Mouse (Mus musculus) lung, adult 2 months (tissue): ENCODE data around the gene Tas2r109.

Experiments used
- CTCF ChIP-seq: fragments of 200-500 bp; IDR thresholded peaks from 2 replicates; pipeline ENCODE4 v1.5.1; 2011; ENCODE audit warnings: mild to moderate bottlenecking, low read length, control low read depth; ENCODE audit not compliant: insufficient read depth
- POLR2A ChIP-seq: fragments of 200-500 bp; IDR thresholded peaks from 2 replicates; pipeline ENCODE4 v1.6.1; 2011; ENCODE audit warnings: low read depth, mild to moderate bottlenecking, control low read depth, low read length, borderline replicate concordance; ENCODE audit errors: extremely low read depth

DNA sequence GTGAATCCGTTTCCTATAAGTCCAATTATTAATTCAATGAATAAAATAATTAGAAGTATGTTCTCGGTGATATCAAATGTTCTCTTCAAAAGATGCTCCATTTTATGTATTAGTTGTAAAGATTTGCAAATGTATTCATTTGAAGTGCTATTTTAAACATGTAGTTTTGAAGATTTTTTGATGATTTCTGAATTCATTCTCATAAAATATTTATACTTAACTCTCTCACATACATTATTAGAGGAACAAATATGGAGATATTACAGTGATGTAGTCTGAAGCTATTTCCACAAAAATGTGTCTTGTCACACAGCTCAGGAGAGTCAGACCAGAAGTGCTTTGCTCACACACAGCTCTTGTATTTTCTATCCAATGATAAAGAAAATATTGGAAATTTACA lies at the start of gene Tas2r109:
- TF ChIP-seq CTCF = no peak
- TF ChIP-seq POLR2A = no peak
